Mouse (Mus musculus) left cerebral cortex, adult 18-20 months (tissue): ENCODE measurements around the gene Pde4d. TPM values are rescaled to one million over a fixed set of nuclear protein-coding genes. Genes with fewer than 3 reads are reported as not detected.

Experiments
- DNase-seq, 2 experiments: peaks; one replicate each; pipeline ENCODE4 v3.0.0; 2021 to 2022; ENCODE audit warnings: low spot score in 2 of 2, mixed read lengths in 1 of 2
- total RNA-seq, 2 experiments: library from RNA; stranded (reverse); gene quantifications; 2 replicates each; pipeline ENCODE4 v1.2.3; 2021

Pde4d gene
- total RNA-seq, 2 experiments from 2014 or later = 107 to 109 TPM

DNA sequence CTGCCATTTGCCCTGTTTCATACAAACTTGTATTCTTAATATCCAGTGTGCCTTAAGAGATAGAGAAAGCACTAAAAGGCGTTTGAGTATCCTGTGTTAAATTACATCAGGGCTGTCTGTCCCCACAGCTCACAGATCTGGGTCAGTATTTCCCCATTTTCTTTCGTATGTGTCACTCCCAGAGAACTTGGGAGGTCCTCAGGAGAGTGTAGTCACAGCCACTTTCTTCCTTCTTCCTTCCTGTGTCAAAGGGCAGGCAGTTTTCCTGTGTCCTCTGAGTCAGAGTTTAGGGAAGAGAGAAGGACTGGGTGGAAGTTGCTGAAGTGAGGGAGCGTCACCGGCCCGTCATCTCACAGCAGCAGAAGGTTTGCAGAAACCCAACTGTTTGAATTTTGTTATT, 103.2 kb downstream of the Pde4d start:
- DNase-seq = no peak

DNA sequence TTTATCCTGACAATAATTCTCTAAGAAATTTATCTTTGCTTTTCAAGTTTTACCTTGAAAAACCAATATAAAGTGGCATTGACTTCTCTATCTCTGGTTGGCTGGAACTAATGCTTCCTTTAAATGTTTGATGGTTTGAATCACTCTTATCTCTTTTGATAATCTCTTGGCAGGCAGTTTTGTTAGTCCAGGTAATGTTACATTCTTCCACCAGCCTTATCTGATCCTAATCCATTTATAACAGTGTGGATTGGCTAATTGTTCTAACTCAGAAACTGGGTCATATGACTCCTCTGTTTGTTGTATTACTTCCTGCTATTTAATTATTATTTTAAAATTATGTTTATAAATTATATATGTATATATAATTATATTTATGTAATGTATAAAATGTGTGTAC, 105.2 kb downstream of the Pde4d start:
- DNase-seq = no peak

GRCm38 (mm10) chr13:108596938-108597337, 147.2 kb downstream of the Pde4d start:
- no peak for DNase-seq

- no peak for DNase-seq
Measured at GRCm38 (mm10) chr13:108598673-108599072, 148.9 kb downstream of the Pde4d start.

- no peak for DNase-seq
Measured at GRCm38 (mm10) chr13:108599186-108599900, 149.6 kb downstream of the Pde4d start.

DNA sequence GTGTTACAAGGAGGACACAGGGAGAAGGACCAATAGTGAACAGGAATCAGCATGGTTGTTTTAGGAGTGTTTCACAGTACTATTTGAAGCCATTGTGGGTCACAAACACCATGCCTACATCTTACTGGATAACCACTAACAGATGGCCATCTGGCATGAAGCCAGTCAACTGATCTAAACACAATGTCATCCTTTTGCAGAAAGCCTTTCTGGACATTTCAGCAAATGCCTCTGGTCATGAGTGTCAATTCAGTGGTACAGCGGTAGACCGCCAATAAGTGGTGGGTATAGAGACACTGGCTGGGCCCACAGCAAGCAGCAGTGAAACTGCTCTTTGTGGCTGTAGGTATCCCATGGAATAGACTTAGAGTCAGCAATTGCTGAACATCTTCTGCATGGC, 151.3 kb downstream of the Pde4d start:
- DNase-seq = no peak

DNA sequence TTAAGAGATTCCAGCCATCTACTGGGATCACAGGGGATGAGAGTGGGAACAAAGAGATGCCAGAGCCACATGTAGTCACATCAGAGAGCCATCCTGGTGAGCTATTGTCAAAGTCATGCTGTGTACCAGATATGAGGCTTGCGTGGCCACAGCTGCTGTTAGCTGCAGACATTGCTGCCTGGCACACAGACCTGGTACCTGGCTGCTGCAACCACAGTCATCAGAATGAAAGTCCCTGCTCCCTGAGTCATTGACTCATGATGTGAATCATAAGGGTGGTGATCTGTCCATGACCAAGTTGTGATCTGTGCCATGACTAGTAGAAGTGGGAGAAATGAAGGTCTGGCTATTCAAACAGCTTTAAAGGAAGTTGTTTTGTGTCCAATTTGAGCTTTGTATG, 153.8 kb downstream of the Pde4d start:
- DNase-seq = no peak

- no peak for DNase-seq
Measured at GRCm38 (mm10) chr13:108604213-108604612, 154.5 kb downstream of the Pde4d start.

DNA sequence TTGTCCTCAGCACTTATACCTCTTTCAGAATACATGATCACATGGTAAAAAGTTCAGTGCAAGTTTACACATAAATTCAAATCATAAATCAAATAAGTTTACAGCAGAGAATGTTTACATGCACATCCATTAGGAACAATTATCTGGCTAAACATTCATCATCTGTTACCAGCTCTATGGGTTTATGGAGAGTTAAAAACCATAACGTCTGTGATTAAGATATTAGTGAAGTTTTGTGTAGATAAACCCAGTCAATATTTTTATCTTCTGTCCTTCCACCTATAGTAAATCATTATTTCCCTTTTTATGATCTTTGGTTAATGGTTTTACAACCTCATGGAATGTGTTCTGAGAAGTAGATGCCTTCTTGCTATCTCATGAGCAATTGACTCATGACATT, 168.5 kb downstream of the Pde4d start:
- no peak for DNase-seq

- no peak for DNase-seq
Measured at GRCm38 (mm10) chr13:108622681-108623080, 172.9 kb downstream of the Pde4d start.

DNA sequence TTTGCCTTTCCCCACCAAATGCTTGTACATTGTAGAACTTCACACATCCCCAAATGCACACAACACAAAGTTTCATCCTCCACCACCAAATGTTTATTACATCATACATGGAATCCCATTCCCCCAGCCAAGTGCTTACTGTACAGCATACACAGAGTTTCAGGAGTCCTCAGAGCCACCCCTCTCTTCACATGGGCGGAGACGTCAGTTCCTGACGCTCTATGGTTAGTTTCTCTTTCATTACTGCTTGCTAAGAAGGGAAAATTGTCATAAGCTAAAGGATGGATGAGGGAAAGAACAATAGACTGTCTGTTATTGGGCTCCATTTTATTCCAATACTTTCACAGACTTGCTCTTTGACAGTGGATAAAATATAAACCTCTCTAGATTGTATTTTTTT, 174.2 kb downstream of the Pde4d start:
- no peak for DNase-seq

DNA sequence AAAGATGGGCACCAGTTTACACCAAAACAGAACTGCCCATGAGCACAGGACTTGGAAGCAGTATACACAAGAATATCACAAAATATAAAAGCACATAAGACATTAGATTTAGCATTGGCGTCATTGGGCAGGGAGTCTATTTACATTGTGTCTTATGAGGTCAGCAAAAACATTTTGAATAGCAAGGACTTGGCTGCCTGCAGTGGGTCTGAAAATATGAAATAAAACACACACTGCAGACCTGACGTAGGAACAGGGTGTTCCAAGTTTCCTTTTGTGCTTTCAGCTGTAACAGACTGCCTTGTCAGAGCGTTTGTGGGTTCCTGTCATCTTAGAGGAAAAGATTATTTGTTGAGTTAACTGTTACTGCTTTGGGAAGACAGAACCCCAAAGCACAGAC, 176.4 kb downstream of the Pde4d start:
- DNase-seq = no peak

GRCm38 (mm10) chr13:108628501-108628900, 178.8 kb downstream of the Pde4d start:
- DNase-seq = no peak

DNA sequence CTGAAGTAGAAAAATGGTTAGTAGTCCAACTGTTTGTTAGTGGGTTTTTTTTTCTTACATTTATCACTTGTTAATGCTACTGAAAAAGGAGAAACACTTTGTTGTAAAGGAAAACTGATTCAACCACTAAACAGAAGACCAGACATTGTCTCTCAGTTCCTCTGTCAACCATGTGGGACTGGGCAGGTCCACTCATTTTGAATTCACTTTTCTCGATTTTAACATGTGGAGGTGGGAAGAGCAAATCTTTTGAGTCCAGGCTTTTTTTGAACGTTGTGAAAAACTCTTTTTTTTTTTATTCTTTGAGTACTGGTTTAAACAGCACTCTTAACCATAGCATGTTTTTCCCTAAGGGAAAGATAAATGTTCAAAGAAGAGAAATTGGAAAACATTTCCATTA, 180.8 kb downstream of the Pde4d start:
- no peak for DNase-seq

DNA sequence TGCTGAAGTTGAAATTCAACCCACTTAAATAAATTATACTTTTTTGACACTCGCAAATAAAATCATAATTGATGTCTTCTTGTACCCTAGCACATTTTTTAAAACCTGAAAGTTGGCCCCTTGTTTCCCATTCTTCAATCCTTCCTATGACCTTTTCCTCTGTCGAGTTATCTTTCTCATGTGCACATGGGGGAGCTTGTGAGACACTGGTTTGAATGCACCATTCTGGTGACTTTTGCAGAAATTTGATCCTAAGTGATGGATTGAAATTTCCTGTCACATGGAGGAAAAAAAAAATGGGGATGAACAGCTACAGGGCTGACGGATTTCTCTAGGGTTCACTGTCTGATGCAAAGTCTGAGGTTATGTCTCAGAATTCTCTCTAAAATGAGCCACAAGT, 181.5 kb downstream of the Pde4d start:
- no peak for DNase-seq

DNA sequence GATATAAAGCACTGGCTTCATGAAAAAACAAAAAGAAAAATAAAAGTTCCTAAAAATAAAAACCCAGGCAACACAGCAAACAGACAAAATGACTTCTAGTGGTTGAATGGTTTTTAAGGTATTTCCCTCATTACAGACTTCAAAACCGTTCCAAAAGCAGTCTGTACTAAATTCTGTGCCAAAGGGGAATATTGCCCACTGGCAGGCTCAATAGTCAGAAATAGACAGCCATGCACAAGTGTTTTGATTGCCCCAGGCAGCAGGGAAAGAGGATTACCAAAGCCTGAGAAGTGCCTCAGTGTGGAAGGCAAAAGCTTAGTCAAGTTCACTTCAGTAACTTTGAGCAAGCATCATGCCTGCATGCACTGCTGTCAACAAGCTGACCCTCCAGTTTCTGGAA, 186.8 kb downstream of the Pde4d start:
- DNase-seq = no peak

GRCm38 (mm10) chr13:108642259-108642658, 192.5 kb downstream of the Pde4d start:
- no peak for DNase-seq

DNA sequence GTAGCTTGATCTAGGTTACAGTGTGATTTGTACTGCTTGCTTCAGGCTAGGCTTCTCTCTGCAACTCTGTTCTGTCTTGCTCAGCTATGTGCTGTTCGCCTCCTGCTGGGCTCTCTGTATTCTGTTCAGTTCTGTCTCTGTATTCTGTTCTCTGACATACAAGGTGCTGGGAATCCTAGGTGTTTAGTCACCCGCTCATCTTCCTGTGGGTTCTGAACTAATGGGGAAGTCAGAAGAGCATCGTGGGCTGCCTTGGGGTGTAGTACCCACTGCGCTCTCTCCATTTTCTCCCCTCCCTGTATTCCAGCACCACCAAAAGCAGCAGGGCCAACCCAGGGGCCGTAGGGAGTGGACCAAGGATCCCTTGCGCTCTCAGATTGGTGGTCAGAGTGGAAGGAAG, 197.1 kb downstream of the Pde4d start:
- DNase-seq = no peak

DNA sequence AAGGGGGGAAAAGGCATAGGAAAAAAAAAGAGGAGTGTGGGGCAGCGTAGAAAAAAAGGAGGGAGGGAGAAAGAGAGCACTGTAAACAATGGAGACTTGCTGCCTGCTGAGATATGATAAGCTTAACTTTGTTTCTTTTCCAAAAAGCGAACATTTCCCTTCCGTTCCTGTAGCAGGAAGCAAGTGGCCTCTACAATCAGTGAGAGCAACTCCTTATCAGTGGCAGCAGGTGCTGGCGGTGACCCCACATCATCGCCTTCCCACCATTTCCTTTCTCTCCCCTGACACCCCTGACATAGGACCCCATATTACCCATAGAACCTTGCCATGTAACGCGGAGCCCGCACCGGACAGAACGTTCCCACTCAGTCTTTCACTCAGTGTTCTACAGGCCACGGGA, 197.5 kb downstream of the Pde4d start:
- DNase-seq = no peak

- DNase-seq = no peak
Measured at GRCm38 (mm10) chr13:108654026-108654723, 204.4 kb downstream of the Pde4d start.

DNA sequence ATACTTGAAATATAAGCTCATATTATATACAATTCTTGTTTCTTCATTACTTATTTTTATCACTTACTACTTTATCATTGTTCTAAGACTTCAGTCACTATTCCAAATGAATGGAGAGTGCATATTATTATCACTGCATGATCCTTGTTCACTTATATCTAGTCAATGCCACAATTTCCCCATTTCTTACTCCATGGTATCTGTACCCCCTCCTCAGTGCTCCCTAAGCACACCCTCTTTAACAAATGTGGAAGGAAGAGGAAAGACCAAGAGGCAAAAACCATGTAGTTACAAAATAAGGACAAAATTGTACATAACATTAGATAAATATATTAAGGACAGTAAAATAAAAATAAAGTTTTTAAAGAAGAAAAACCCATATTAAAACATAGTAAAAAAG, 216.8 kb downstream of the Pde4d start:
- no peak for DNase-seq

DNA sequence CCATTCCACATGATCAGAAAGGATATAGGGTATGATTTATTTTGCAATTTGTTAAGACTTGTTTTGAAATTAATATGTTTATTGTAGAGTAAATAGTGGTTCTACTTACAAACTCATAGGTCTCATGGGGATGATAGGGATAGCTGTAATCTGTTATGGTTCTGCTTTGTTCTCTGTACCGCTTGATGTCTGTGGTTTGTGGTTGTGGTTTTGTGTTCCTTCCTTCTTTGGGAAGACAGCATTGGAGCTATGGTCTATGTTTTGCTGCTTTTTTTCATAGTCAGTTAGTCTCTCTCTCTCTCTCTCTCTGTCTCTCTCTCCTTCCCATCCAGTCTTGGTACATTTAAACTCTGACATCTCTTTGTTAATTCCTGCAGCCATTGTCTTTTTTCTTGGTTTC, 217.3 kb downstream of the Pde4d start:
- DNase-seq = no peak

DNA sequence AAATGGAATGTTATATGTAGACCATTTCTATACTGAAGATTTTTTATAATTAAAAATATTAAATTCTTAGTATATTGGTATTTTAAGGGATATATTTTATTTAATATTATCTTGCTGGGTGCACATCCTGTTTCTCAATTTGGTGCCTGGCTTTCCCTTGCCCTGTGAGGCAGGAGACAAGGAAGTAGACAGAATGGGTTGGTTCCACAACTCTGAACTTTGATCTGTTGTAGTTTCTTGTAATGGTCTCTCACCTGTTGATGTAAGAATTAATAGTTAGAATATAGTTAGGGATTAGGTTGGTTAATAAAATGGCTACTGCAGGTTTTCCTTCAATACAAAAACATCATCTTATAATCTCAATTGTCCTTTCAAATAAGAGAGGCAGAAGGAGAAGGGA, 227.3 kb downstream of the Pde4d start:
- DNase-seq = no peak
